Mouse (Mus musculus) midbrain, embryonic 13.5 days (tissue): ENCODE measurements around the gene Ociad1. TPM values are rescaled to one million over a fixed set of nuclear protein-coding genes. Genes with fewer than 3 reads are reported as not detected.
"Not testable (repeated sequence)": the region's sequence is repeated elsewhere in the genome, so short reads cannot be mapped to it uniquely, and the experiment has no call there.

Experiments
- ATAC-seq: fragments of 200-750 bp; cut with Nextera tagmentation; 2 replicates; pipeline ENCODE4 v1.8.0; 2017; ENCODE audit warnings: mild to moderate bottlenecking, moderate TSS enrichment, moderate library complexity
- H3K27ac ChIP-seq: fragments of 300-500 bp; sonication (generic); 2 replicates; pipeline ENCODE4 v1.5.1; 2015; ENCODE audit warnings: inconsistent platforms, mild to moderate bottlenecking, moderate library complexity
- H3K27me3 ChIP-seq: fragments of 300-500 bp; sonication (generic); 2 replicates; pipeline ENCODE4 v1.6.1; 2015; ENCODE audit warnings: mild to moderate bottlenecking, inconsistent platforms
- H3K36me3 ChIP-seq: fragments of 300-500 bp; sonication (generic); 2 replicates; pipeline ENCODE4 v1.6.1; 2015; ENCODE audit warnings: mild to moderate bottlenecking, inconsistent platforms
- H3K4me1 ChIP-seq: fragments of 300-500 bp; sonication (generic); replicated peaks from 2 replicates; pipeline ENCODE4 v1.6.1; 2015; ENCODE audit warnings: inconsistent platforms
- H3K4me2 ChIP-seq: fragments of 300-500 bp; sonication (generic); replicated peaks from 2 replicates; pipeline ENCODE4 v1.6.1; 2015; ENCODE audit warnings: moderate library complexity, mild to moderate bottlenecking, inconsistent platforms
- H3K4me3 ChIP-seq: fragments of 300-500 bp; sonication (generic); replicated peaks from 2 replicates; pipeline ENCODE4 v1.5.1; 2015; ENCODE audit warnings: mild to moderate bottlenecking, inconsistent platforms
- H3K9ac ChIP-seq: fragments of 300-500 bp; sonication (generic); replicated peaks from 2 replicates; pipeline ENCODE4 v1.6.1; 2015; ENCODE audit warnings: mild to moderate bottlenecking, inconsistent platforms
- H3K9me3 ChIP-seq: fragments of 300-500 bp; sonication (generic); 2 replicates; pipeline ENCODE4 v1.6.1; 2016; ENCODE audit warnings: mild to moderate bottlenecking, inconsistent platforms
- WGBS: fragments of 180-500 bp; shearing (Covaris S2); methylation state at CpG from one replicate; pipeline ENCODE4 v1.1.7; 2015; 5-methylcytosine and 5-hydroxymethylcytosine counted together
- polyA plus RNA-seq: library from polyadenylated mRNA; unstranded; fragments of >200 nt; fragmentation: Nextera tagmentation; extraction: Ambion mirVana; gene quantifications from 2 replicates; pipeline ENCODE4 v1.2.1, GENCODE M21; 2015

The Ociad1 gene
- polyA plus RNA-seq, 1 experiment from 2014 or later = 251 TPM

GRCm38 (mm10) chr5:73319306-73319705 is 26.7 kb downstream of the Ociad1 start:
- peaks cover 26% of the 10 kb centered on the region for H3K36me3 ChIP-seq
- H3K27ac ChIP-seq = no peak overlapping the region
- H3K4me3 ChIP-seq = no peak overlapping the region
- no peaks in the 10 kb centered on the region for H3K27me3 ChIP-seq
- no peak overlapping the region for H3K9ac ChIP-seq
- H3K4me2 ChIP-seq = no peak overlapping the region
- no peak for ATAC-seq
- WGBS = 90% methylated on average over 5 of the region's 5 CpGs
- no peaks in the 10 kb centered on the region for H3K4me1 ChIP-seq
- H3K9me3 ChIP-seq = no peaks in the 10 kb centered on the region

GRCm38 (mm10) chr5:73322684-73323083 is 30.1 kb downstream of the Ociad1 start:
- not testable (repeated sequence) for H3K4me2 ChIP-seq, H3K27me3 ChIP-seq, H3K27ac ChIP-seq, ATAC-seq, H3K36me3 ChIP-seq, H3K9me3 ChIP-seq, H3K9ac ChIP-seq, H3K4me1 ChIP-seq, H3K4me3 ChIP-seq
- WGBS = 94% methylated on average over 1 of the region's 1 CpGs

DNA sequence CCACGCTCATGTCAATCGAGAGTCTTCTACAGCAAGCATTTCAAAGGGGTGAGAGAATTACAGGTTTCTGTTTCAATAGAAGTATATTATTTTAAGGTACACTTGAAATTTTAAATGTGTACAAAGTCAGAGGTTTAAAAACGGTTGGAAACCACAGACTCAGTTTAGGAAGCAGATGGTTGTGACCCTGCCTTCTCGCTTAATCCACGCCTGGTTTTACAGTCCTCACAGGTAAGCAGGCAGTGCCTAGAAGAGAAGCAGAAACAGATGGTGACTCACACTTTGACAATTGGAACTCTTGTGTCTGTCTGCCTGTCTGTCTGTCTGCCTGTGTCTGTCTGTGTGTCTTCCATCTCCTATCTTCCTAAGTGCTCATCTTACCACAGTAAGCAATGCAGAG is 31.0 kb downstream of the Ociad1 start:
- no peaks in the 10 kb centered on the region for H3K27me3 ChIP-seq
- H3K4me2 ChIP-seq = no peak overlapping the region
- ATAC-seq = no peak
- no peaks in the 10 kb centered on the region for H3K9me3 ChIP-seq
- H3K4me3 ChIP-seq = no peak overlapping the region
- peaks cover 3% of the 10 kb centered on the region; the same call in 1 of the 2 replicates for H3K36me3 ChIP-seq
- no peak overlapping the region for H3K9ac ChIP-seq
- H3K27ac ChIP-seq = no peak overlapping the region
- 91% methylated on average over 5 of the region's 5 CpGs for WGBS
- H3K4me1 ChIP-seq = no peaks in the 10 kb centered on the region

- Histone ChIP-seq H3K27ac (no peak overlapping the region), H3K9me3 (no peaks in the 10 kb centered on the region), H3K27me3 (no peaks in the 10 kb centered on the region), H3K4me1 (no peaks in the 10 kb centered on the region), H3K4me3 (no peak overlapping the region), H3K36me3 (peaks cover 3% of the 10 kb centered on the region; the same call in 1 of the 2 replicates), H3K9ac (no peak overlapping the region), H3K4me2 (no peak overlapping the region)
- WGBS = 87% methylated on average over 8 of the region's 8 CpGs
- no peak for ATAC-seq
Observed at GRCm38 (mm10) chr5:73324526-73325170, 32.1 kb downstream of the Ociad1 start.

DNA sequence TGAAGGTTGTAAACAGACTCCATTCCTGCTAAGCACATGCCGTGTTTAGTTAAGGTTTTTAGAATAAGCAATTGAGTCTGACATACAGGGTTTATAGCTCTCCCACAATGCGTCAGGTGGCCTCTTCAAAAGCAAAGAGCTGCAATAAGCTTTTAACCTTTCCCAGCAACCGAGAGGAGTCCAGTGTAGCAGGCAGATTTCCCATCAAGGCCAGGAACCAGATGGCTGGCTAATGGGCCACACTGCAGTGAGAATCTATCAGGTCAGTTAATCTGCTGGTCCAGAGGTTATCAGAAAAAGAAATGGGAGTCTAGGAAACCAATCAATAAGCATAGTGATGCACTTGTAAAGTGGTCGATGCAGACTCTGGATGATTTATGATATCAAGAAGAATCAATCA is 38.4 kb downstream of the Ociad1 start:
- Histone ChIP-seq H3K4me1 (peaks cover 7% of the 10 kb centered on the region; the same call in 1 of the 2 replicates), H3K4me3 (no peak overlapping the region), H3K27ac (0 out of 2 replicates have a peak overlapping the region, but pooled peaks have one; percentile 35), H3K27me3 (no peaks in the 10 kb centered on the region), H3K9me3 (no peaks in the 10 kb centered on the region), H3K9ac (no peak overlapping the region), H3K4me2 (no peak overlapping the region), H3K36me3 (no peaks in the 10 kb centered on the region)
- ATAC-seq = 0 out of 2 replicates have a peak, but pooled peaks have one; percentile 43
- WGBS = 45% methylated on average over 4 of the region's 4 CpGs

DNA sequence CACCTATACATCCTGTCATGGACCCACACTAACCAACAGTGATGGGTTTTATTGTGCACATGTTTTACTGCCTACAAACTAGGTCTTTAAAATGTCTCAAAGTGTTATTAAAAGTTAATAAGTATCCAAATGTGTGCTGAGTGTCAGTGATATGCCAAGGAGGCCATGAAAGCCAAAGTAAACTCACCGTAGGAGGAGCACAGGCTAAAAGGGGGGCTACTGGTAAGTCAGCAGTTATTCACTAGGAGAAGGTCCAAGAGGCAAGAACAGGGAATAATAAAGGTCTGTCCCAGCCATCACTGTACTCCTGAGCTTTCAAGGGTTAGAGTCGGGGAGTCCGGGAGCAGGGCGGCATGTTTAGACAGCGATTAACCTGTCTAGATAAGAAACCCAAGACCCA is 43.9 kb downstream of the Ociad1 start:
- peaks cover 21% of the 10 kb centered on the region for H3K4me1 ChIP-seq
- no peaks in the 10 kb centered on the region for H3K27me3 ChIP-seq
- H3K4me2 ChIP-seq = no peak overlapping the region
- no peak overlapping the region for H3K27ac ChIP-seq
- no peak overlapping the region for H3K9ac ChIP-seq
- 92% methylated on average over 5 of the region's 5 CpGs for WGBS
- ATAC-seq = no peak
- H3K36me3 ChIP-seq = no peaks in the 10 kb centered on the region
- no peaks in the 10 kb centered on the region for H3K9me3 ChIP-seq
- no peak overlapping the region for H3K4me3 ChIP-seq

DNA sequence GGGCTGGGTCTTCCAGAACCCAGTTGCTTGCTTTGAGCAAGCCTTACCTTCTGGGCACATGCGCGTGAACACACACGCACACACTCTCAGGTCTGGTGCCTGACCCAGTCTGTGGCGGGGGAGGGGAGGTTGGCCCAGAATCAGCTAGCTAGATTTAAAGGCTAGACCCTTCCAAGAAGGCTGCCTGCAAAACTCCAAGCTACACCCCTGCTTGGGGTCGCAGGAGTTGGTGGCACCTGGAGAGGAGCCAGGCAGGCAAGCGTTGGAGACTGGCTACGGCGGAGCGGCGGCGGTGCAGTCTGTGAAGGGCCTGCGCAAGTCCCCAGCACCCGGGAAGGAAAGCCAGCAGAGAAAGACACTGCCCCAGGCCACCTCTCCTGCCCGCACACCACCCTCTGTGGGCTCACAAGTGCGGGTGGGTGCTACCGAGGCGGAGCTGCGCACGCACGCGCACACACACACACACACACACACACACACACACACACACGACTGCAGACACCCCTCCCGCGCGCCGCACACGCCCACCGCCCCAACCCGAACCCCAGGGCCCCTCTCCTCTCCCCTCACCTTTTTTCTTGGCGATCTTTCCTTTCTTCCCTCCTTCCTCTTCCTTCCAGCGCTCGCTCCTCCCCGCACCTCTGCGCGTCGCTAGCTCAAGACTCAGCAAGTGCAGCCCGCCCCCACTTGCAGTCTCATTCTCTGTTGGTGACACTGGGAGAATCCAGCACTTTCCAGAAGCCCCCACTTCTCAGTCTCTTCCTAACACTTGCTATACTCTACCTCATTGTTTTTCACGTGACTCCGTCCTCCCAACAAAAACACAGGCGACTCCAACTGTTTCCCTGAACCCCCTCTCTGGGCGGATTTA is 45.6 kb downstream of the Ociad1 start:
- H3K27me3 ChIP-seq = no peaks in the 10 kb centered on the region
- H3K4me3 ChIP-seq = peak overlapping the region; percentile 57
- H3K36me3 ChIP-seq = no peaks in the 10 kb centered on the region
- H3K4me1 ChIP-seq = peaks cover 21% of the 10 kb centered on the region
- peak overlapping the region; percentile 71 for H3K4me2 ChIP-seq
- WGBS = 5% methylated on average over 25 of the region's 41 CpGs
- H3K27ac ChIP-seq = peak overlapping the region; percentile 77
- no peaks in the 10 kb centered on the region for H3K9me3 ChIP-seq
- peak overlapping the region; percentile 78 for H3K9ac ChIP-seq
- ATAC-seq = peak; percentile 79

DNA sequence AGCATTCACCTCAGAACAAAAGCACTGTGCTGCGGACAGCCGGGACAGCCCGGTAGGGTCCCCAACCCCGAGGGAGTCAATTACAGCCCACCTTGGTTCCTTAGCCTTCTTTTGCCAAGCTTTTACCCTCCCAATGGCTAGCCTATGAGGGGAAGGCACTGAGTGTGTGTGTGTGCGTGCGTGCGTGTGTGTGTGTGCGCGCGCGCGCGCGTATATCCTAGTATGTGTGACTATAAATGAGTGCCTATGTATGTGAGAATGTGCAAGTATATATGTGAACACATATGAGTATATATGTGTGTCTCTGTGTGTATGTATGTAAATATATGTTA is 46.2 kb downstream of the Ociad1 start:
- H3K36me3 ChIP-seq = no peaks in the 10 kb centered on the region
- H3K4me1 ChIP-seq = peaks cover 26% of the 10 kb centered on the region
- peak; percentile 65 for ATAC-seq
- H3K9ac ChIP-seq = peak overlapping the region; percentile 78
- peak overlapping the region; percentile 57 for H3K4me3 ChIP-seq
- WGBS = 38% methylated on average over 14 of the region's 14 CpGs
- peak overlapping the region; percentile 71 for H3K4me2 ChIP-seq
- no peaks in the 10 kb centered on the region for H3K27me3 ChIP-seq
- peak overlapping the region; percentile 77 for H3K27ac ChIP-seq
- H3K9me3 ChIP-seq = no peaks in the 10 kb centered on the region

DNA sequence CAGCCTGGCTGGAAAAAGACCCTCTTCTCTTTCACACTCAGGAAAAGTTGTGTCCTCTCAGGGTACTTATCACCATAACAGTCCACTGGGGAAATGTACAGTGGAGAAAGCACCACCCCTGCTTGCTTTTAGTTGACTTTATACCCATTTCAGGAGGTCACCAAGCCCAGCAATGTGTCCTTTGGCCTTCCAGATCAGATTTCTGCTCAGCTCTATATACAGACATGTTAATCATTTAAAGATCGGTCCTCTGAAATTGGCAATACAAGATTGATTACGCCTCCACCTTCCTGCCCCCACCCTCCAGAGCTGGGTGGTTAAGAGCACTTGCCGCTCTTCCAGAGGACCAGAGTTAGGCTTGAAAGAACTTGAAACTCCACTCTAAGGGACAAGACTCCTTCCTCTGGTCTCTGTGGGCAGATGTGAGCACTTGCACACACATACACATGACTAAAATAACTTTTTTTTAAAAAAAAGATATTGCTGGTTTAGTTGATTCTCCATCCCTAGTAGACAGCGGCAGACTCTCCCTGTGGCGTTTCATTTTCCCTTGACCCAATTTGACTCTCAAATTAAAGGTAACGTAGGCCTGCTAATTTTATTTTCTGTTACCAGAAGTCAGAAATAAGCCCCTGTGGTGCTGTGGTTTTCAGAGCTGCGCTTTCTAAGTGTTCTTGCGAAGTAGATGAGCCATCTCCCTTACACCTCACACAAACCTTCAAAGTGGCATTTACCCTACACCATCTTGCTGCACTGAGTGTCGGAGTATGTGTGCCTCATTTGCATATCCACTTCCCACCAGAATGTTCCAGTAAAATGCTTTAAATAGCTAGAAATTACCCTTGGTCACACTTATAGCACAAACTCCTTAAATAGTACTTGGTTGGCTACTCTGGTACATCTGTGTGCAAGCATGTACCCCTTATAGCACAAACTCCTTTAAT is 47.5 kb downstream of the Ociad1 start:
- no peak overlapping the region for H3K9ac ChIP-seq
- H3K9me3 ChIP-seq = no peaks in the 10 kb centered on the region
- H3K4me2 ChIP-seq = no peak overlapping the region
- no peak overlapping the region for H3K27ac ChIP-seq
- ATAC-seq = no peak
- 94% methylated on average over 9 of the region's 9 CpGs for WGBS
- no peaks in the 10 kb centered on the region for H3K27me3 ChIP-seq
- H3K4me3 ChIP-seq = no peak overlapping the region
- no peaks in the 10 kb centered on the region for H3K36me3 ChIP-seq
- H3K4me1 ChIP-seq = peaks cover 31% of the 10 kb centered on the region

GRCm38 (mm10) chr5:73340723-73341235 is 48.2 kb downstream of the Ociad1 start, which contains the start of gene Ociad2:
Gene Ociad2, minus strand, starts transcription at chr5:73341028.
- WGBS = 76% methylated on average over 8 of the region's 8 CpGs
- peaks cover 30% of the 10 kb centered on the region for H3K4me1 ChIP-seq
- no peak within 1 kb of the TSS for H3K9ac ChIP-seq
- no peaks in the 10 kb centered on the region for H3K27me3 ChIP-seq
- no peaks in the 10 kb centered on the region for H3K36me3 ChIP-seq
- H3K4me3 ChIP-seq = no peak within 1 kb of the TSS
- no peak for ATAC-seq
- H3K4me2 ChIP-seq = no peak within 1 kb of the TSS
- H3K27ac ChIP-seq = no peak within 1 kb of the TSS
- H3K9me3 ChIP-seq = no peaks in the 10 kb centered on the region

GRCm38 (mm10) chr5:73342701-73343355 is 50.2 kb downstream of the Ociad1 start:
- Histone ChIP-seq H3K27me3 (no peaks in the 10 kb centered on the region), H3K4me1 (peaks cover 22% of the 10 kb centered on the region), H3K36me3 (no peaks in the 10 kb centered on the region), H3K9me3 (no peaks in the 10 kb centered on the region), H3K4me2 (no peak overlapping the region), H3K9ac (no peak overlapping the region), H3K4me3 (no peak overlapping the region), H3K27ac (no peak overlapping the region)
- 90% methylated on average over 22 of the region's 22 CpGs for WGBS
- ATAC-seq = no peak
